Mouse (Mus musculus) hindbrain, embryonic 11.5 days (tissue): Measurements from ENCODE around the gene Lcor. TPM values are rescaled to one million over a fixed set of nuclear protein-coding genes. Genes with fewer than 3 reads are reported as not detected.

ENCODE experiments used
- ATAC-seq: fragments of 200-750 bp; cut with Nextera tagmentation; 2 replicates; pipeline ENCODE4 v1.8.0; 2017; ENCODE audit warnings: mild to moderate bottlenecking, moderate TSS enrichment, moderate library complexity; ENCODE audit not compliant: low FRiP score
- DNase-seq: peaks from one replicate; pipeline ENCODE4 v3.0.0-alpha.2; 2015; ENCODE audit warnings: low spot score
- H3K27ac ChIP-seq: fragments of 300-500 bp; sonication (generic); 2 replicates; pipeline ENCODE4 v1.5.1; 2014; ENCODE audit warnings: mild to moderate bottlenecking, low read depth, low read length
- H3K27me3 ChIP-seq: fragments of 300-500 bp; sonication (generic); 2 replicates; pipeline ENCODE4 v1.6.1; 2014; ENCODE audit warnings: mild to moderate bottlenecking, low read length, moderate library complexity, mixed read lengths; ENCODE audit not compliant: control insufficient read depth, insufficient read depth
- H3K36me3 ChIP-seq: fragments of 300-500 bp; sonication (generic); 2 replicates; pipeline ENCODE4 v1.6.1; 2014; ENCODE audit warnings: mild to moderate bottlenecking, low read length, moderate library complexity, mixed read lengths; ENCODE audit not compliant: control insufficient read depth, insufficient read depth
- H3K4me1 ChIP-seq: fragments of 300-500 bp; sonication (generic); replicated peaks from 2 replicates; pipeline ENCODE4 v1.6.1; 2014; ENCODE audit warnings: low read length, mixed read lengths; ENCODE audit not compliant: control insufficient read depth, insufficient read depth
- H3K4me2 ChIP-seq: fragments of 300-500 bp; sonication (generic); replicated peaks from 2 replicates; pipeline ENCODE4 v1.6.1; 2014; ENCODE audit warnings: mild to moderate bottlenecking, low read depth, low read length
- H3K4me3 ChIP-seq: fragments of 300-500 bp; sonication (generic); 2 replicates; pipeline ENCODE4 v1.5.1; 2014; ENCODE audit warnings: low read depth, low read length
- H3K9ac ChIP-seq: fragments of 300-500 bp; sonication (generic); 2 replicates; pipeline ENCODE4 v1.6.1; 2014; ENCODE audit warnings: low read depth, low read length
- H3K9me3 ChIP-seq: fragments of 300-500 bp; sonication (generic); 2 replicates; pipeline ENCODE4 v1.6.1; 2016; ENCODE audit warnings: low read length; ENCODE audit not compliant: control insufficient read depth
- WGBS: fragments of 180-500 bp; shearing (Covaris S2); extraction: QIAGEN DNeasy Blood & Tissue Kit; methylation state at CpG from one replicate; pipeline ENCODE4 v1.1.7; 2014; 5-methylcytosine and 5-hydroxymethylcytosine counted together
- polyA plus RNA-seq: library from polyadenylated mRNA; unstranded; fragments of >200 nt; fragmentation: Nextera tagmentation; extraction: Ambion mirVana; gene quantifications from 2 replicates; pipeline ENCODE4 v1.2.1, GENCODE M21; 2014

Lcor gene
- polyA plus RNA-seq, 1 experiment from 2014 or later = 37.0 TPM

DNA sequence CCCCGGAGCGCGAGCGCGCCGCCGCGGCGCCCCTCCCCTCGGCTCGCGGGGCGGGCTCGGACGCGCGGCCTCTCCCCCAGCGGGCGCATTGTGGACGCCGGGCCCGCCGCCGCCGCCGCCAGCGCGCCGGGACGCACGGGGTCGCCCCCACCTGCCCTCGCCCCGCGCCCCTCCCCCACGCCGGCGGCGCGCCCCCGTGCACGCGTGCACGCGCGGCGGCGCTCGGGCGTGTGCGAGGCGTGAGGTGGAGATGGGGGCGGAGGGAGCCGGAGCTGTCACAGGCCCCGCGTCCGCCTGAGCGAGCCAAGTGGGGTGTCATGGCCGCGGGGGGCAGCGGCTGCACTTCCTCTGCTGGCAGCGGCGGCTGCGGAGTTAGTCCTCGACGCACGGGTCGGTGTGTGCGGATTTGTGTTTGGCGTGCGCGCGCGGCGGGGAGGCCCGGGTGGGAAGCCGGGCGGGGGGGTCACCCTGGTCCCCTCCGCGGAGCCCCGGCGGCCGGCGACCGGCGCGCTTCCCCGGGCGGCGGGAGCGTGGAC lies 540 bp downstream of the Lcor start:
- WGBS = under 1% methylated on average over 17 of the region's 91 CpGs

DNA sequence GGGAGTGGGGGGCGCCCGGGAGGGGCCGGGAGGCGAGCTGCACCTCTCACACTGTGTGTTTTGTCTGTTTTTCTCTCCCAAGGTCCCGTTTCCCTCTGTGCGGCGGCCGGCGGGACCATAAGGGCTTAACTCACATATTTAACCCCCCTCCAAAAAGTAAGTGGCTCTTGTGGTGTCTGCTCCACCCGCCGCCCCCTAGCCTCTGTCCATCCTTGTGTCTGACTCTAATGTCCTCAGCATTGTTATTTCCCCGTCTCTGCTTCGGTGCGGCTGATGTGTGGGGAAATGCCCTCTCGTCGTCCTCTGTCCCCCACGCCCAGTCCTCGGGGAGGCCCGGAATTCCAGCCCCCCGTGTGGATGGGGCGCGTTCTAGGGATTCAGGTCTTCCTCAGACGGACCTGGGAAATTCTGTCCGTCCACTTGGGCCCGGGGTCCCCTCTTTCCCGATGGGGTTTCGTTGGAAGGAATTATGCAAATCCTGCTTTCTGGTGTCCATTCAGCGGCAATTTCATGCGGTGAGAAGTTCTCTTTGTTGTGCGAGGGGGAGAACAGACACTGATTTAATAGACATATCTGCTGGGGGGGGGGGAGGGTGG lies 1.1 kb downstream of the Lcor start:
- peak overlapping the region; percentile 68 for H3K4me3 ChIP-seq

More for the DNA sequence above, 540 bp downstream of the Lcor start:
- H3K9ac ChIP-seq = peak overlapping the region; percentile 92
- no peaks in the 10 kb centered on the region for H3K36me3 ChIP-seq
- H3K27ac ChIP-seq = peak overlapping the region; percentile 99
- ATAC-seq (peak; percentile 82), DNase-seq (peak; percentile 89)
- H3K4me2 ChIP-seq = peak overlapping the region; percentile 73
- peak overlapping the region; percentile 68 for H3K4me3 ChIP-seq
- no peaks in the 10 kb centered on the region; the same call in 1 of the 2 replicates for H3K4me1 ChIP-seq
- H3K9me3 ChIP-seq = no peaks in the 10 kb centered on the region
- no peaks in the 10 kb centered on the region for H3K27me3 ChIP-seq

DNA sequence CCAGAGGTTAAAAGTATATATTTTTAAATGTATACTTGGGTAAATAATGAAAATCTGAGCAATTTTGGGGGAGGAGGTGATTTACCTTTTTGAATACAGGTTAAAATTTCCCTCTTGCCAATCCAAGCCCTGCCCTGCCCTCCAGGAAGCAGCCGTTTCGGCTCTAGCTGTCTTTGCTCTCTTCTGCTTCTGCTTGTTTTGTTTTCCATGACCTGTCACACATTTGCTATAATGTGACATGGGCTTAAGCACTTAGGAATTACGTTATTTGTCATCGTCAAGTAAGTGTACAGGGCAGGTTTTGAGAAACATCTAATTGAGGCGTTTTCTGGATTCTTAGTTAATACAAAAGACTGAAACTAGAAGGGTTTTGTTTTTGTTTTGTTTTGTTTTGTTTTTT lies 1.9 kb downstream of the Lcor start:
- DNase-seq (peak; percentile 18), ATAC-seq (no peak)
- Histone ChIP-seq H3K4me3 (peak overlapping the region; percentile 68), H3K27ac (no peak overlapping the region), H3K9ac (no peak overlapping the region), H3K27me3 (no peaks in the 10 kb centered on the region), H3K36me3 (no peaks in the 10 kb centered on the region), H3K4me1 (no peaks in the 10 kb centered on the region; the same call in 1 of the 2 replicates), H3K4me2 (peak overlapping the region; percentile 73), H3K9me3 (no peaks in the 10 kb centered on the region)
- 14% methylated on average over 5 of the region's 5 CpGs for WGBS

More for the DNA sequence above, 1.1 kb downstream of the Lcor start:
- H3K36me3 ChIP-seq = no peaks in the 10 kb centered on the region
- ATAC-seq = peak; percentile 60
- H3K27ac ChIP-seq = peak overlapping the region; percentile 99
- WGBS = under 1% methylated on average over 29 of the region's 30 CpGs
- H3K9me3 ChIP-seq = no peaks in the 10 kb centered on the region
- peak overlapping the region; percentile 92 for H3K9ac ChIP-seq
- peak; percentile 68 for DNase-seq
- H3K27me3 ChIP-seq = no peaks in the 10 kb centered on the region
- H3K4me2 ChIP-seq = peak overlapping the region; percentile 73
- no peaks in the 10 kb centered on the region; the same call in 1 of the 2 replicates for H3K4me1 ChIP-seq

DNA sequence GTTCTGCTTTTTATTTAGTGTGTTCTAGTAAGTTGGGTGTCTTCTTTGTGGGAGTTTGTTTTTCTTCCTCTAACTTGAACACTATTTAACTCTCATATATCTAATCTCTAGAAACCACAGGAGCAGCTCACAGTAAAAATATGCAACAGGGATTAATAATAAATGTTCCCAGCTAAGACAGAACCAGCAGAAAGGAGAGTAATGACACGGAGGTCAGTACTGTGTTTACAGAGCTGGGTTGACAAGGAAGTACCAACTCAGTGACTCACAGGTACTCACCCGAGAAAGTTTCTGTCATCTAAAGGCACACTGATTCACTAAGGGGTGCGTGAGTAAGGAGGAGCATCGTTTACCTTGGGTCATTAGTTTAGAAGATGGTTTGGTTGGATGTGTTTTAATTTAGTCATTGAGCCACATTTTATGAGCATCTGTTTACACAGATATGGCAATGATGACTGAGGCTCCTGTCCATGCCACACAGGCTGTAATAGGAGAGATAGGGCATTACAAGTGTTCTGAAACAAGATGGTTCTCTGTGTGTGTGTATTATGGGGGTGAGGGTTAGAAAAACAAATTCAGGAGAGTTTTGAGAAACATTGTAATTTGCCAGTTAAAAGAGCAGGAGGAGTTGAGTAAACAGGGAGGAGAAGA lies 13.1 kb downstream of the Lcor start:
- no peak for DNase-seq
- H3K27ac ChIP-seq = no peak overlapping the region
- no peak for ATAC-seq
- 82% methylated on average over 4 of the region's 4 CpGs for WGBS
- no peaks in the 10 kb centered on the region for H3K4me1 ChIP-seq
- H3K9me3 ChIP-seq = no peaks in the 10 kb centered on the region
- no peak overlapping the region for H3K9ac ChIP-seq
- H3K4me2 ChIP-seq = no peak overlapping the region
- H3K36me3 ChIP-seq = no peaks in the 10 kb centered on the region
- no peaks in the 10 kb centered on the region for H3K27me3 ChIP-seq
- H3K4me3 ChIP-seq = no peak overlapping the region

GRCm38 (mm10) chr19:41496058-41496457 lies 13.6 kb downstream of the Lcor start:
- H3K27me3 ChIP-seq = no peaks in the 10 kb centered on the region
- no peak overlapping the region for H3K9ac ChIP-seq
- no peak overlapping the region for H3K4me3 ChIP-seq
- ATAC-seq = no peak
- DNase-seq = no peak
- H3K4me1 ChIP-seq = no peaks in the 10 kb centered on the region
- H3K4me2 ChIP-seq = no peak overlapping the region
- H3K9me3 ChIP-seq = no peaks in the 10 kb centered on the region
- H3K27ac ChIP-seq = no peak overlapping the region
- no peaks in the 10 kb centered on the region for H3K36me3 ChIP-seq

GRCm38 (mm10) chr19:41507872-41508271 lies 25.4 kb downstream of the Lcor start:
- Histone ChIP-seq H3K36me3 (no peaks in the 10 kb centered on the region), H3K27me3 (no peaks in the 10 kb centered on the region), H3K4me3 (no peak overlapping the region), H3K4me2 (no peak overlapping the region), H3K4me1 (no peaks in the 10 kb centered on the region), H3K9ac (no peak overlapping the region), H3K9me3 (no peaks in the 10 kb centered on the region), H3K27ac (no peak overlapping the region)
- 98% methylated on average over 8 of the region's 8 CpGs for WGBS
- ATAC-seq (no peak), DNase-seq (no peak)

DNA sequence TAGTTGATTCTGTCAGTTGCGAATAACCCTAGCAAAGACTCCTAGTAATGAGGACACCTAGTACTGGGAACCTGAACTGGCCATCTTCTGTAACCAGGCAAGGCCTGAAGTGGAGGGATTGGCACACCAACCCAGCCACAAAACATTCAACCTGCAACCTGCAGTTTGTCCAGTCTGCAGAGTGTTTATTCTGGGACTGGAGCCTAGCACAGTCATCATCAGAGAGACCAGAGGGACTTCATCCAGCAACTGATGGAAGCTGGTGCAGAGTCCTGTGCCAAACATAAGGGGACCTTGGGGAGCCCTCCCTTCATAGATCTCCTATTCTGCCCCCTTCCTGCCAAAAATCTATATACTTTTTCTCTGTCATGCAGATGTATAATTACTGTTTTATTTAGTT lies 32.4 kb downstream of the Lcor start:
- ATAC-seq (no peak), DNase-seq (no peak)
- Histone ChIP-seq H3K9me3 (no peaks in the 10 kb centered on the region), H3K36me3 (no peaks in the 10 kb centered on the region), H3K9ac (no peak overlapping the region), H3K4me2 (no peak overlapping the region), H3K27ac (no peak overlapping the region), H3K4me3 (no peak overlapping the region), H3K27me3 (no peaks in the 10 kb centered on the region), H3K4me1 (no peaks in the 10 kb centered on the region)
- 96% methylated on average over 1 of the region's 1 CpGs for WGBS

GRCm38 (mm10) chr19:41515549-41515948 lies 33.1 kb downstream of the Lcor start:
- DNase-seq (no peak), ATAC-seq (no peak)
- no peak overlapping the region for H3K4me2 ChIP-seq
- H3K9me3 ChIP-seq = no peaks in the 10 kb centered on the region
- 90% methylated on average over 1 of the region's 1 CpGs for WGBS
- no peaks in the 10 kb centered on the region for H3K4me1 ChIP-seq
- no peak overlapping the region for H3K9ac ChIP-seq
- H3K27ac ChIP-seq = no peak overlapping the region
- no peak overlapping the region for H3K4me3 ChIP-seq
- H3K27me3 ChIP-seq = no peaks in the 10 kb centered on the region
- H3K36me3 ChIP-seq = no peaks in the 10 kb centered on the region

- ATAC-seq = no peak
- Histone ChIP-seq H3K36me3 (no peaks in the 10 kb centered on the region), H3K4me2 (no peak overlapping the region), H3K9ac (no peak overlapping the region), H3K4me1 (no peaks in the 10 kb centered on the region), H3K9me3 (no peaks in the 10 kb centered on the region), H3K27ac (no peak overlapping the region), H3K4me3 (no peak overlapping the region), H3K27me3 (no peaks in the 10 kb centered on the region)
- DNase-seq = no peak
- 89% methylated on average over 3 of the region's 3 CpGs for WGBS
Observed at GRCm38 (mm10) chr19:41517006-41517405, 34.6 kb downstream of the Lcor start.
